Mouse (Mus musculus) regulatory T cell (primary cell): Measurements from ENCODE around the gene Baz1b.

Experiments used
- in situ Hi-C: fragments of 300-600 bp; cut with MboI, MseI; formaldehyde crosslinking; loops from one replicate; pipeline ENCODE4 v1.15.1; 2025; ENCODE audit warnings: high pct_unique_total_duplicates

The Baz1b gene

DNA sequence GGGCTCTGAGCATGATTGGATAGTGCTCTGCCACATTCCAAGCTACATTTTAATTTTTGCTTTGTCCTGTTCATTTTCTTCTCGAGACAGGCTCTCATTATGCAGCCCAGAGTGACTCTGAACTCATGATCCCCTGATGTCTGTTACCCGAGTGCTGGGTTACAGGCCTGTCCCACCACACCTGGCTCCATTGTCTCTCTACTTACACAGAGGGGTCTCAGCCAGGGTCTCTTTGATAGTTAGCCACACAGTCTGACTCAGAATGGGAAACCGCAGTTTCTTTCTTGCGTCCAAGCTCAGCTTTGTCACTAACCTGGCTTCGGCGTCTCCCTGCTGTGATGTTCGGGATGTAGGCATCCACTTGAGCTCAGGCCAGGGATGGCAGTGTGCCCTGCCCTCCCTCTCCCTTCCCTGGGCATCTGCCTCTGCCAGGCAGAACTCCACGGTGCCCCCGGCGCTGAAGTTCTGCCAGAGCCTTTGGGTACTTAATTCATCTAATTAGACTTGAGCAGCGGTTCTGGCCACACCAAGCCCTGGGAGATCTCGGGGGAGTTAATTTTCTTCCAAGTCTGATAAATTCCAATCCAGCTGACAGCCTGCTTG is 84.6 kb downstream of the Baz1b start:
- in situ Hi-C loops = no loop called here

DNA sequence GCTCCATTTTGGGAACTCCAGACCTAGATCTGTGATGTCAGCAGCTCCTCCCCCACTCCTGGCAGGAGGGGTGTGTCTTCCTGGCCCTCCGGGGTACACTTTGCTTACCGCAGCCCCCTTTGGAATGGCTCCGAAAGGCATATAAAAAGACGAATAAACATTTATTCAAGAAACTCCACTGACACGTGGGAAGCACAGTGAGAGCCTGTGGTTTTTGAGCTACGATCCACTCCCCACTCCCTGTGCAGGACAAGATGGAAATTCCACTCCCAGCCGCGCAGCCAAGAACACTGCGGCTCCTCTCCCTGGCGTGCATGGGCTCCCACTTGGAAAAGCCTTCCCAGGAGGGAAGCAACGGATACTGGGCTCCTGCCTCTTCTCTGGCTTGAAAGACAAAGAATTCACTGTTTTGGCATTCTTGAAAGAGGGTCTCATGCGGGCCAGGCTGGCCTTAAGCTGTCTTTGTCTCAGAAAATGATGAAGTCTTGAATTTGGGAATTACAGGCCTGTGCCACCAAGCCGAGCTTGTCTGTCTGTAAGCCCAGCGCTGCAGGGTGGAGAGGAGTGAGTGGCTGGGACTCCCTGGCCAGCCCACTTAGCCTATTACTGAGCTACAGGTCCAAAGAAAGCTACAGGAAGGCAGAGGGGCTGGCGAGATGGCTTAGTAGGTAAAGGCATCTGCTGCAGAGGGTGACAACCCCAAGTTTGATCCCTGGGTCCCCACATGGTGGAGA is 87.8 kb downstream of the Baz1b start:
- in situ Hi-C loops = loop anchor here (5.0 kb wide), 1 partner anchor 33 kb away; no protein-coding TSS in a partner anchor

DNA sequence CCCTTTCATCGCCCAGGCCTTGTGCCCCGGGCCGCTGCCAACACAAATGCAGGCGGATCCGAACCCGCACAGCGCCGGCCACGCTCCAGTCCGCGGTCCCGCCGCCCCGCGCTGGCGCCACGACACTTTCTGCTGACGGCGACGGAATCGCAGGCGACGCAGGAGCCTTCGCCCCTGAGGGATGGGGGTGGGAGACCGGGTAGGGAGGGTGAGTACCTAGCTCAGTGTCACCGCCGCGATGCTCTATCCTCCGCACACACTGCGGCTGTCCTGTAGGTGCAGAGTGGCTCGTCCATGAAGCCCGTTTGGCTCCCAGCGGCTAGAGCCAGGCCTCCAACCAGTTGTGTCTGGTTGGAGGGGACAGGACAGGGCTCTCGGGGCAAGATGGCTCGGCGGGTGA is 89.5 kb downstream of the Baz1b start:
- in situ Hi-C loops = loop anchor here (5.0 kb wide), 1 partner anchor 34 kb away; no protein-coding TSS in a partner anchor

DNA sequence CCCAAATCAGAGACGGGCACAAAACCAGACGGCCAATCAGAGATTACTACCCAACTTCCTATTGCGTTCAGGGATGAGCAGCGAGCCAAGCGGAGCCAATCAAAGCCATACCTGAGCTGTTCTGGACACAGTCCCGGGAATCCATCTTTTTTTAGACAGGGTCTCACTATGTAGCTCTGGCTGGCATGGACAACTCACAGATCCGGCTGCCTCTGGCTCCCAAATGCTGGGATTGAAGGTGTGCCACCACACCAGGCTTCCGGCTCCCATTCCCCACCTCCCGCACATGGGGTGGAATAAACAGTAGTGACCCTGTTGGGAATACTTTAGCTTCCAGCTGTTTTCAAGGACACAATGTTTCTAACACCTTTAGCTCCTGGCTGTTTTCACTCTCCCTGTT is 93.2 kb downstream of the Baz1b start:
- in situ Hi-C loops = no loop called here

DNA sequence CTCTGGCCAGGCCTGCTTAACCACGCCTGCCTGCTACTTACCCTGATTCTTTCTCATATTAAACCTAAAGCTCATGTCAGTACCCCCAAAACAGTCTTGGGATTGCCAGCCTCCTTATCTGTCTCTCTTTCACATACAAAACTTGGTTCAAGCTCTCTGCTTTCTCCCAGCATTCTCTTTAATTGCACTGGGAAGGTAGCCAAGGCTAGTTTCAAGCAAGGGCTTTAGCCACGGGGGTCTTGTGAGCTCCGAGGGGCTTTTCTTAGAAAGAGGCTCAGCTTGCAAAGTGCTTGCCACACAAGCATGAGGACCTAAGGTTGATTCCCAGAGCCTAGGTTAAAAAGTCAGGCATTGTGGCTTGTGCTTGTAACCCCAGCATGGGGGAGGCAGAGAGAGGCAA is 98.1 kb downstream of the Baz1b start:
- in situ Hi-C loops = no loop called here

DNA sequence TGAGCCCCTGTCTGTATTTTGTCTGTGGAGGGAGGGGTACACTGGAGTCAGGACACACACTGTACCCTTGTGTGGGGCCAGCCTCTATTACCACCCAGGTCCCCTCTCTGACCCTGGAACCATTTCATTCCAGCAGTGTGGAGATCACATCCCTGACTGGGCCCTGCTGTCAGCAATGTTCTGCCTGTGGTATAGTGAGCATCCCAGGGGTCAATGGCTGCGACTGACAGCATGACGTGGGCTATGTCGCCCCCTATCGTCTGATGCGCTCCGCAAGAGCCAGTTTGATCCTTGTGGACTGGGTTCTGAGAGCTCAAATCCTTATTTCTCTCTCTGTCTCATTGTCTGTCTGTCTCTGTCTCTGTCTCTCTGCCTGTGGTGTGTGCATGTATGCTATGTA is 99.1 kb downstream of the Baz1b start:
- in situ Hi-C loops = no loop called here

DNA sequence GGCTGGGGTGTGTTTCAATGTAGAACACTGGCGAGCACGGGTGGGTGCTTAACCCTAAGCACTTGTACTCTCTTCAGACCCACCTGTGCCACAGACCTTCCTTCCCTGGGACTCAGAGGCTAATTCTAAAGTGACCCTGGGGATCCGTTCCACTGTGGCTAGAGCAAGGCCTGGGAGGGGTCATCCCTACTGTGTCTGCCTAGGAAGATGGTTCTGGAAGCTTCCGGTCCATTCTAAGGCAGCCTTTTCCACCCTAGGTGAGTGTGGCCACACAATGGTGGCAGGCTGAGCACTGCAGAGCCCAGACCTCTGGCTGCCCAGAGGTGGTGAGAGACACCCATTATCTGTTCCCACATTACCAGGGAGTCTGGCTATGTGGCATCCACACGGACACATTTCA is 99.9 kb downstream of the Baz1b start:
- in situ Hi-C loops = no loop called here

DNA sequence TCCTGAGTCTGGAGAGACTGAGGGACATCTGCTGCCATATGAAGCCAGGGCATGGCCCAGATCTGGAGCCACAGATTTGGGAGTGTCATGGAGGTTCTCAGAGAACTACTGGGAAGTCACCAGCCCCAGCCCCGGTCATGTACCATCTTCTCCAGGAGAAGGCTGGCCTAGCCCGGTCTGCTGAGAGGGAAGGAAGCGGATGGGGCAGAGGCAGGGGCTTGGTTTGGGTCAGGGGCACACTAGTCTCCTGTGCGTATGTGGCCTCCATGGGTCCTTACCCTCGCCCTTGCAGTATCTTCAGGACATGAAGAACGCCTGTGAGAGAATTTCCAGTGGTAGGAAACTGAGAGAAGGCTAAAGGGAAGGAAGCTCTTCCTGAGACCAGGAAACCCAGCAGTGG is 103.6 kb downstream of the Baz1b start:
- in situ Hi-C loops = no loop called here

DNA sequence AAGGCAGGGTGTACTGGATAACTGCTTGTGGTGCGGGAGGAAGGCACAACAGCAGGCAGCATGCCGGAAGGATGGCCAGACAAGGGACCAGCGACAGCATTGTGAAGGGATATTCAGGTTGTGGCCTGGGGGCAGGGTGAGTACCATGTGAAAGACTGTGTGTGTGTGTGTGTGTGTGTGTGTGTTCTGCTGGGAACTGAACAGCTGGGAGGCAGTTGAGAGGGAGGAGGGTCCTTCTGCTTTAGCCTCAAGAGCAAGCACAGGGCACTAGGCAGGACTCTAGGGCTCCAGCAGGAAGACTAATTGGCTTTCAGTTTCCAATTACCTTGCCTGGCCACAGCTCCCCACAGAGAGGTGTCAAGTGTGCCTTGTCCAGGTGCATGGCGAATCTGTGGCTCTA is 104.1 kb downstream of the Baz1b start:
- in situ Hi-C loops = no loop called here

DNA sequence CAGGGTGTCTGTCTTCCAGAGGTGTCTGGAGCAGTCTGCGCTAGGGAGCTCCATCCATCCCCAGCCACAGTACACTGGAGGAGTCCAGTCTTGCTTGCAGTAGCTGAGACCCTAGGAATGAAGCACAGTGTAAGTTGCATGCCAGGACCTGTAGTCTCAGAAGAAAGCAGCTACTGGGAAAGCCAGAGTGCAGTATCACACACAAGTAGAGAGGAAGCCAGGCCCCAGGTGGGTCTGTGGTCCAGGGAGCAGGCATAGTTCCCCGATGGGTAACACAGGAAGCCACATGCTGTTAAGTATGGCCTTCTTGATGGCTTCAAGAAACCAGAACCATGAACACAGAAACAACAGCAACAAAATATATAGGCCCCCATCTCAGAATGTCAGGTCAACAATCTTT is 104.9 kb downstream of the Baz1b start:
- in situ Hi-C loops = no loop called here
